Mouse (Mus musculus) heart, embryonic 16.5 days (tissue): ENCODE measurements around the gene Urm1. TPM values are rescaled to one million over a fixed set of nuclear protein-coding genes. Genes with fewer than 3 reads are reported as not detected.

ENCODE experiments used
- microRNA-seq: library from miRNA; unstranded; fragments of <30 nt; microRNA quantifications from one replicate; pipeline ENCODE4, GENCODE M21; 2017
- polyA plus RNA-seq: library from polyadenylated mRNA; unstranded; fragments of >200 nt; fragmentation: Nextera tagmentation; extraction: Ambion mirVana; gene quantifications from 2 replicates; pipeline ENCODE4 v1.2.1, GENCODE M21; 2015

Urm1 gene
- polyA plus RNA-seq, 1 experiment from 2014 or later: 17.2 TPM

Small RNA genes within 50 kb of the gene (microRNA-seq; reads per million reads assigned to microRNA genes)
- not detected for gene Mir219a-2
- not detected for gene Mir219b

Other genes starting within 250 kb of the Urm1 start
- gene Rapgef1, start 200.4 kb upstream of the Urm1 start, polyA plus RNA-seq: 11.3 and 12.9 TPM in 2 replicates
- not detected in 2 replicates for gene Gm13420, start 68.4 kb upstream of the Urm1 start, polyA plus RNA-seq
- 0.32 TPM in 1 of 2 replicates, not detected in the other for gene Gm13547, start 60.8 kb upstream of the Urm1 start, polyA plus RNA-seq
- 27.2 and 31.4 TPM in 2 replicates for gene Coq4, start 32.6 kb upstream of the Urm1 start, polyA plus RNA-seq
- gene Trub2, start 31.6 kb upstream of the Urm1 start, polyA plus RNA-seq: 26.4 and 29.6 TPM in 2 replicates
- 10.6 and 11.5 TPM in 2 replicates for gene Slc27a4, start 17.4 kb upstream of the Urm1 start, polyA plus RNA-seq
- 16.8 and 21.5 TPM in 2 replicates for gene Cercam, start 49.1 kb downstream of the Urm1 start, polyA plus RNA-seq
- 41.3 and 48.1 TPM in 2 replicates for gene Odf2, start 69.1 kb downstream of the Urm1 start, polyA plus RNA-seq
- gene Gle1, start 115.4 kb downstream of the Urm1 start, polyA plus RNA-seq: 40.0 and 40.3 TPM in 2 replicates
- gene Sptan1, start 145.5 kb downstream of the Urm1 start, polyA plus RNA-seq: 93.0 and 113 TPM in 2 replicates
- gene Wdr34, start 228.8 kb downstream of the Urm1 start, polyA plus RNA-seq: 24.1 and 25.6 TPM in 2 replicates
- 198 and 217 TPM in 2 replicates for gene Set, start 237.3 kb downstream of the Urm1 start, polyA plus RNA-seq